Comparison of ENCODE assay signal across 30 mouse cellular contexts in the genomic region with DNA sequence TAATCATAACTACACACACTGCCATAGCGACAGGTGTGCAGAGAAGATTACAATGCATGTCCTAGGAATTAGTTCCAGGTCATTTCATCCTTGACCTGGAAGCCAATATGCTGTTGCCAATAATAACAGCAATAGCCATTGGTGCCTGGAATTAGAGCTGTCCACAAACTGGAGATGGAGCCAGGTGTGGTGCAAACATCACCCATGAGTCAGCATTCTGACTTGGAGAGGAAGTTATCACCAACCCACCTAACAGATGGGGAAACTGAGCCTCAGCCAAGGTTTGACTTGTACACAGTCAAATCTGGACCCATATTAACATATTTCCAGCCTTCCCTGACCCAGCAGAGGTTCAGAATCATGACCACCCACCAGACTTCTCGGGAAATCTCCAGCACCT. TPM values are rescaled to one million over a fixed set of nuclear protein-coding genes. Genes with fewer than 3 reads are reported as not detected.
DNase-seq lines count a peak whose midpoint lies in the region; ATAC-seq and TF ChIP-seq lines count a peak whose summit lies in the region.
"Had no signal": no experiment of that assay in that cellular context is flagged by ENCODE, and none has a peak within 500 bp of the region (broad histone marks: within the 10 kb centered on the region; RNA-seq: fewer than 3 reads in every experiment).

No protein-coding gene starts in this region.

- H3K36me3 ChIP-seq in intestine, postnatal 0 days (ENCODE audit: control insufficient read depth, insufficient read depth) = no peaks in the 10 kb centered on the region
- H3K36me3 ChIP-seq in liver, embryonic 16.5 days (ENCODE audit: control insufficient read depth, insufficient read depth) = no peaks in the 10 kb centered on the region
- H3K36me3 ChIP-seq in forebrain, postnatal 0 days (ENCODE audit: insufficient read depth) = no peaks in the 10 kb centered on the region
- H3K36me3 ChIP-seq: embryonic facial prominence, embryonic 15.5 days; hindbrain, embryonic 15.5 days; limb, embryonic 15.5 days; midbrain, embryonic 15.5 days; neural tube, embryonic 13.5 days had no signal

- peak overlapping the region; percentile 17; the same call in 1 of the 2 replicates for H3K9ac ChIP-seq in intestine, postnatal 0 days (ENCODE audit: low read depth, low read length)
- H3K9ac ChIP-seq in liver, embryonic 16.5 days (ENCODE audit: low read depth, low read length) = no peak overlapping the region
- no peak overlapping the region for H3K9ac ChIP-seq in forebrain, postnatal 0 days
- H3K9ac ChIP-seq: embryonic facial prominence, embryonic 15.5 days; hindbrain, embryonic 15.5 days; limb, embryonic 15.5 days; midbrain, embryonic 15.5 days; neural tube, embryonic 13.5 days had no signal

- DNase-seq in kidney, adult 9 months = peak; percentile 68
- no peak for DNase-seq in kidney, postnatal 14 days
- peak; percentile 30 to 43 for DNase-seq in left cerebral cortex, adult 18-20 months (ENCODE audit: low spot score in 2 of 2)
- no peak for DNase-seq in left cerebral cortex, postnatal 14 days (ENCODE audit: low spot score in 2 of 2)
- DNase-seq in forebrain, postnatal 0 days = no peak
- DNase-seq in cerebellum, postnatal 4 days (ENCODE audit: low spot score in 2 of 2) = no peak
- DNase-seq: adrenal gland, postnatal 10 days; cerebellum, adult 2 months; cerebellum, postnatal 25 days; gastrocnemius, postnatal 10 days; kidney, postnatal 4 days; left cerebral cortex, postnatal 4 days; lung, postnatal 4 days; spleen, adult 18-20 months had no signal

- 0 out of 2 replicates have a peak overlapping the region, but pooled peaks have one; percentile 5 for H3K4me3 ChIP-seq in intestine, postnatal 0 days (ENCODE audit: low read depth, low read length)
- no peak overlapping the region for H3K4me3 ChIP-seq in liver, embryonic 16.5 days (ENCODE audit: low read depth, low read length)
- no peak overlapping the region for H3K4me3 ChIP-seq in forebrain, postnatal 0 days (ENCODE audit: low read depth, low read length)
- H3K4me3 ChIP-seq: embryonic facial prominence, embryonic 15.5 days; hindbrain, embryonic 15.5 days; left cerebral cortex, adult 2 months; limb, embryonic 15.5 days; midbrain, embryonic 15.5 days; neural tube, embryonic 13.5 days had no signal

- intact Hi-C loops in left cerebral cortex, postnatal 14 days (cut with DNase I) = loop anchor here (10.0 kb wide), 2 partner anchors 176 to 286 kb away; partner anchors contain the start of gene Ccn5

- H3K27ac ChIP-seq in intestine, postnatal 0 days (ENCODE audit: low read depth, low read length) = 0 out of 2 replicates have a peak overlapping the region, but pooled peaks have one; percentile 94
- peak overlapping the region; percentile 20 for H3K27ac ChIP-seq in liver, embryonic 16.5 days (ENCODE audit: low read length)
- H3K27ac ChIP-seq in forebrain, postnatal 0 days (ENCODE audit: low read depth, low read length) = no peak overlapping the region
- H3K27ac ChIP-seq: embryonic facial prominence, embryonic 15.5 days; hindbrain, embryonic 15.5 days; left cerebral cortex, adult 2 months; limb, embryonic 15.5 days; midbrain, embryonic 15.5 days; neural tube, embryonic 13.5 days had no signal

- no peaks in the 10 kb centered on the region for H3K27me3 ChIP-seq in intestine, postnatal 0 days (replicated peaks; ENCODE audit: control insufficient read depth, insufficient read depth, low read length)
- no peaks in the 10 kb centered on the region for H3K27me3 ChIP-seq in liver, embryonic 16.5 days (ENCODE audit: control insufficient read depth, insufficient read depth, low read depth, low read length)
- H3K27me3 ChIP-seq in forebrain, postnatal 0 days (ENCODE audit: insufficient read depth, low read length) = no peaks in the 10 kb centered on the region
- H3K27me3 ChIP-seq: embryonic facial prominence, embryonic 15.5 days; hindbrain, embryonic 15.5 days; midbrain, embryonic 15.5 days; neural tube, embryonic 13.5 days had no signal

- 68% methylated on average over 2 of the region's 2 CpGs for WGBS in intestine, postnatal 0 days
- 69% methylated on average over 2 of the region's 2 CpGs for WGBS in liver, embryonic 16.5 days (ENCODE audit: insufficient replicate concordance)
- 84% methylated on average over 2 of the region's 2 CpGs for WGBS in forebrain, postnatal 0 days

- H3K4me2 ChIP-seq in intestine, postnatal 0 days (replicated peaks; ENCODE audit: low read depth) = peak overlapping the region; percentile 62
- H3K4me2 ChIP-seq in liver, embryonic 16.5 days (ENCODE audit: low read depth, low read length) = no peak overlapping the region; the same call in 1 of the 2 replicates
- H3K4me2 ChIP-seq in forebrain, postnatal 0 days (ENCODE audit: low read depth) = no peak overlapping the region
- H3K4me2 ChIP-seq: embryonic facial prominence, embryonic 15.5 days; heart, embryonic 11.5 days; hindbrain, embryonic 15.5 days; limb, embryonic 15.5 days; midbrain, embryonic 15.5 days; neural tube, embryonic 13.5 days had no signal

- H3K4me1 ChIP-seq in intestine, postnatal 0 days (replicated peaks; ENCODE audit: control insufficient read depth, insufficient read depth, low read length) = peaks cover 7% of the 10 kb centered on the region; the same call in 1 of the 2 replicates
- H3K4me1 ChIP-seq in liver, embryonic 16.5 days (ENCODE audit: control insufficient read depth, low read depth, low read length) = peaks cover 10% of the 10 kb centered on the region
- H3K4me1 ChIP-seq in forebrain, postnatal 0 days (ENCODE audit: insufficient read depth) = no peaks in the 10 kb centered on the region
- H3K4me1 ChIP-seq: embryonic facial prominence, embryonic 15.5 days had no signal

- ATAC-seq in intestine, postnatal 0 days = no peak
- no peak for ATAC-seq in liver, embryonic 16.5 days (ENCODE audit: low read depth)
- ATAC-seq in forebrain, postnatal 0 days = no peak
- ATAC-seq: forebrain, embryonic 14.5 days; midbrain, embryonic 15.5 days had no signal

- TF ChIP-seq CTCF in intestine, postnatal 0 days (IDR thresholded peaks at IDR 0.05; ENCODE audit: low read depth) = no peak
- no peak for TF ChIP-seq CTCF in forebrain, postnatal 0 days (IDR thresholded peaks at IDR 0.05; ENCODE audit: low read depth)

- H3K9me3 ChIP-seq in intestine, postnatal 0 days (ENCODE audit: control insufficient read depth) = no peaks in the 10 kb centered on the region
- H3K9me3 ChIP-seq in liver, embryonic 16.5 days (replicated peaks; ENCODE audit: control insufficient read depth, low read length) = no peaks in the 10 kb centered on the region
- no peaks in the 10 kb centered on the region for H3K9me3 ChIP-seq in forebrain, postnatal 0 days (ENCODE audit: low read length)
- H3K9me3 ChIP-seq: embryonic facial prominence, embryonic 15.5 days; hindbrain, embryonic 15.5 days; limb, embryonic 15.5 days; midbrain, embryonic 15.5 days; neural tube, embryonic 13.5 days had no signal

RNA-seq across cellular contexts. Expression of gene Hnf4a, which starts 31.8 kb away (rescaled TPM):
- not detected for total RNA-seq in left cerebral cortex, adult 18-20 months (2021)
- total RNA-seq in left cerebral cortex, postnatal 14 days (2021) = not detected
- 50.8 and 53.0 TPM in 2 replicates for polyA plus RNA-seq in intestine, postnatal 0 days (2015; fragmentation: Nextera tagmentation; extraction: Ambion mirVana)
- polyA plus RNA-seq in liver, embryonic 16.5 days (2015; fragmentation: Nextera tagmentation; extraction: Ambion mirVana) = 18.8 and 21.1 TPM in 2 replicates
- not detected in 2 replicates for total RNA-seq in forebrain, postnatal 0 days (2014; rRNA removed)
- not detected in 2 replicates for polyA plus RNA-seq in forebrain, postnatal 0 days (2015; fragmentation: Nextera tagmentation; extraction: Ambion mirVana)
- total RNA-seq: left cerebral cortex, adult 2 months; left cerebral cortex, postnatal 4 days had no signal
- polyA plus RNA-seq: embryonic facial prominence, embryonic 15.5 days; forebrain, embryonic 14.5 days; heart, postnatal 0 days; lung, embryonic 16.5 days; midbrain, embryonic 15.5 days; neural tube, embryonic 13.5 days had no signal

RNA-seq across cellular contexts. Expression of gene R3hdml, which starts 46.3 kb away (rescaled TPM):
- not detected for total RNA-seq in left cerebral cortex, adult 18-20 months (2021)
- total RNA-seq in left cerebral cortex, postnatal 14 days (2021) = not detected
- polyA plus RNA-seq in intestine, postnatal 0 days (2015; fragmentation: Nextera tagmentation; extraction: Ambion mirVana) = 0.37 and 0.46 TPM in 2 replicates
- not detected in 2 replicates for polyA plus RNA-seq in liver, embryonic 16.5 days (2015; fragmentation: Nextera tagmentation; extraction: Ambion mirVana)
- 0.85 and 1.1 TPM in 2 replicates for total RNA-seq in forebrain, postnatal 0 days (2014; rRNA removed)
- 0.56 and 0.60 TPM in 2 replicates for polyA plus RNA-seq in forebrain, postnatal 0 days (2015; fragmentation: Nextera tagmentation; extraction: Ambion mirVana)
- total RNA-seq: adrenal gland, postnatal 10 days; gastrocnemius, postnatal 10 days; granulocyte monocyte progenitor cell, adult 5-6 weeks; hematopoietic stem cell, adult 5-6 weeks; left cerebral cortex, adult 2 months; megakaryocyte-erythroid progenitor cell, adult 5-6 weeks had no signal
- polyA plus RNA-seq: cerebellum, adult 2 months; forebrain, embryonic 14.5 days; heart, embryonic 11.5 days; heart, postnatal 0 days; lung, embryonic 16.5 days; midbrain, embryonic 15.5 days; neural tube, embryonic 13.5 days; testis, adult 2 months had no signal

Comparison
In these comparisons a context has a peak if more than half of its experiments do, and no peak if none do; other contexts are left out.
1. DNase-seq: peak in kidney, adult 9 months (single experiment) and left cerebral cortex, adult 18-20 months (2 of 2); none in kidney, postnatal 14 days (single experiment), left cerebral cortex, postnatal 14 days (0 of 2), forebrain, postnatal 0 days (single experiment) and cerebellum, postnatal 4 days (0 of 2).